Mouse (Mus musculus): ENCODE results near the gene Nmt1. TPM values are rescaled to one million over a fixed set of nuclear protein-coding genes. Genes with fewer than 3 reads are reported as not detected.

Nmt1 gene
- polyA plus RNA-seq, 1 experiment from 2014 or later = 56.8 TPM

DNA sequence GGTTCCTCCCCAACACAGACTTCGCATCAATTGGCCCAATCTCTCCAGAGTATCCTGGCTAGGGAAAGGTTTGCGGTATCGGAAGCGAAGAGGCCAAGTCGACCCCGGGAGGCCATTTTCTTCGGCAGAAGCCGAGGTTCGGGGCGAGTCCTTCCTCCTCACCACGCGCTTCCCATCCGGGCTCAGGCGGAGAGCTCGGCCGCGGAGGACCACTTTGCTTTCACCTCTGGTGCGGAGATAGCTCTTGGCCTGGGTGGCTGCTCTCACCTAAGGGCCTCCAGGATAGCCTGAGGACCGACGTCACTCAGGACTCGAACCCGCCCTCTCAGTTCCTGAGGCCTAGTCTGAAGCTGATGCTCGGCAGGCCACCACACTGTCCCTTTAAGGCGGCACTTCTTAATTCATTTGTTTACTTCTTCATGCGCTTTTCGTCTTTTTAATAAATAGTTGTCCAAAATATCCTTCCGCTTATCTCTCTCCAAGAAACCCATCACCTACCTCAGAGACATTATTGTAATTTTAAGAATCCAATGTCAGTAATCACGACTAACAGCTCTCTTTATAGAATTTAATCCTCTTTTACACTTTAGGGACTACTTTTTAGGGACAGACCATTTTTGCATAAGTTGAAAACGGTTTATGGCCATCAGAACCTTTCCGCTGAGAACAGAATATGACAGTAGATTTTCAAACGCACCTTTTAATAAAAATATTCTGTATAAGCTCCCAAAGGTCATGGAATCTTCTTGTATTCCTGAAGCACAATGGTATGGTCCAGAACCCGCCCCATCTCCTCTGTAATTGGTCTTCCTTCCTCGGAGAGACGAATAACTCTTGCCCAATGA, 87.4 kb downstream of the Nmt1 start:
- peaks cover 37% of the 10 kb centered on the region for H3K4me1 ChIP-seq
- H3K27me3 ChIP-seq = no peaks in the 10 kb centered on the region
- H3K4me3 ChIP-seq = peak overlapping the region; percentile 69
- ATAC-seq (ENCODE audit: borderline replicate concordance, extremely low read depth, low FRiP score, low TSS enrichment) = peak; percentile 75
- H3K9ac ChIP-seq = peak overlapping the region; percentile 82
- no peaks in the 10 kb centered on the region for H3K9me3 ChIP-seq
- H3K36me3 ChIP-seq = no peaks in the 10 kb centered on the region
- peak overlapping the region; percentile 65 for H3K4me2 ChIP-seq
- H3K27ac ChIP-seq = peak overlapping the region; percentile 97
- 1% methylated on average over 34 of the region's 34 CpGs for WGBS

DNA sequence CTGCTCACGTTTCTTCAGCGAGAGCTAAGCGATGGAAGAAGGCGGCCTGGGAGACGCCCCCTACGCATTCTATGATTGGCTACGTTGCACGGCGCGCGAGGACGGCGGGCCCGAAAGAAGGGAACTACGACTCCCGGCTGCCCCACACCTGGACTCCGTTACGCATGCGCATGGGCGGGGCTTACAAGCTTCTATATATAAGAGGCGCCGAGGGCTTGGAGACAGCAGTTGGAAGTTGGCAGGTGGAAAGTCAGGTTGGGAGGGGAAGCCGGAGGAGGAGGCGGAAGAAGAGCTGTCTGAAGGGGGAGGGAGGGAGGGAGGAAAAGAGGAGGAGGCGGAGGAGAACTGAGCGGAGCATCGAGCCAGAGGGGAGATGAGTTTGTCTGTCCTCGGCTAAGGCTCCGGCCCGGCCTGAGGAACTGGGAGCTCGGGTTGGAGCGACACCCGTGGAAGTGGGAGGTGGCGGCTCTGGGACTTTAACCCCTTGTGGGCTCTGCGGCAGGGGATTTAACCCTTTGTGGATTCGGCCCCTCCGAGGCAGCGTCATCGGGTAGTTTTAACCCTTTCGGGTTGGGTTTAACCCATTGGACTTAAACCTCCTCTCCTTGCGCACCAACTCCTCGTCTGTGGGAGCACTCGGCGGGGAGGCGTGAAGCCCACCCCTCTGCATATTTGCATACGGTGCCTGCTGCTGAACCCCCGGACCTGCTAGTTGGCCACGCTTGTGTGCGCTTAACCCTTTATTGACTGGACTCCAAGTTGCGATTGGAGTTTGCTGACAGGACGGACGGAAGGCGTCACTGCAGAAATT, 88.2 kb downstream of the Nmt1 start, which contains the start of gene Hexim1:
Gene Hexim1, plus strand, starts transcription at position 224 of the 811 bp plus-strand sequence.
- peak; percentile 94 for ATAC-seq (ENCODE audit: borderline replicate concordance, extremely low read depth, low FRiP score, low TSS enrichment)
- Histone ChIP-seq H3K4me2 (peak within 1 kb of the TSS; percentile 84), H3K9me3 (no peaks in the 10 kb centered on the region), H3K27ac (peak within 1 kb of the TSS; percentile 97), H3K4me1 (peaks cover 40% of the 10 kb centered on the region), H3K9ac (peak within 1 kb of the TSS; percentile 82), H3K36me3 (no peaks in the 10 kb centered on the region), H3K27me3 (no peaks in the 10 kb centered on the region), H3K4me3 (peak within 1 kb of the TSS; percentile 69)
- WGBS = 0% methylated on average over 53 of the region's 53 CpGs

DNA sequence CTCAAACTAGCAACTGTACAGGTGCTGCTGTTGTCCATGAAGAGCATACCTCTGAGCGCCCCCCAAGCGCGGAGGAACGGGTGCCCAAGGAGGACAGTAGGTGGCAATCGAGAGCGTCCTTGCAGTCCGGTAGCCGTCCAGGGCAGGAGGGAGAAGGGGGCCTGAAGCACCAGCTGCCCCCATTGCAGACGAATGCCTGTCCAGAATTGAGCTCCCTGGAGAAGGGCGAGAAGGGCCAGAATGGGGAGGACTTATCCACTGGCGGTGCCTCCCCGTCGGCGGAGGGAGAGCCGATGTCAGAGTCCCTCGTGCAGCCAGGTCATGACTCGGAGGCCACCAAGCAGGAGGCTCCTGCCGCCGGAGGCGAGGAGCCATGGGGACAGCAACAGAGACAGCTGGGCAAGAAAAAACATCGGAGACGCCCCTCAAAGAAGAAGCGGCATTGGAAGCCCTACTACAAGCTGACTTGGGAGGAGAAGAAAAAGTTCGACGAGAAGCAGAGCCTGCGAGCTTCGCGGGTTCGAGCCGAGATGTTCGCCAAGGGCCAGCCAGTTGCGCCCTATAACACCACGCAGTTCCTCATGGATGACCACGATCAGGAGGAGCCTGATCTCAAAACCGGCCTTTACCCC, 89.1 kb downstream of the Nmt1 start:
- Histone ChIP-seq H3K4me1 (peaks cover 31% of the 10 kb centered on the region), H3K9ac (peak overlapping the region; percentile 67), H3K4me2 (peak overlapping the region; percentile 84), H3K27ac (peak overlapping the region; percentile 84), H3K4me3 (peak overlapping the region; percentile 69), H3K9me3 (no peaks in the 10 kb centered on the region), H3K27me3 (no peaks in the 10 kb centered on the region), H3K36me3 (no peaks in the 10 kb centered on the region)
- under 1% methylated on average over 35 of the region's 35 CpGs for WGBS
- peak; percentile 29; the same call in 1 of the 2 replicates for ATAC-seq (ENCODE audit: borderline replicate concordance, extremely low read depth, low FRiP score, low TSS enrichment)

DNA sequence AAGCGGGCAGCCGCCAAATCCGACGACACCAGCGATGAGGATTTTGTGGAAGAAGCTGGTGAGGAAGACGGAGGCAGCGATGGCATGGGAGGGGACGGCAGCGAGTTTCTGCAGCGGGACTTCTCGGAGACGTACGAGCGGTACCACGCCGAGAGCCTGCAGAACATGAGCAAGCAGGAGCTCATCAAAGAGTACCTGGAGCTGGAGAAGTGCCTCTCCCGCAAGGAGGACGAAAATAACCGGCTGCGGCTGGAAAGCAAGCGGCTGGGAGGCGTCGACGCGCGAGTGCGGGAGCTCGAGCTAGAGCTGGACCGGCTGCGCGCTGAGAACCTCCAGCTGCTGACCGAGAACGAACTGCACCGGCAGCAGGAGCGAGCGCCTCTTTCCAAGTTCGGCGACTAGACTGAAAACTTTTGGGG, 89.6 kb downstream of the Nmt1 start:
- peaks cover 26% of the 10 kb centered on the region for H3K4me1 ChIP-seq
- H3K4me2 ChIP-seq = peak overlapping the region; percentile 84
- peak overlapping the region; percentile 69 for H3K4me3 ChIP-seq
- no peaks in the 10 kb centered on the region for H3K27me3 ChIP-seq
- no peaks in the 10 kb centered on the region for H3K36me3 ChIP-seq
- peak overlapping the region; percentile 84 for H3K27ac ChIP-seq
- ATAC-seq (ENCODE audit: borderline replicate concordance, extremely low read depth, low FRiP score, low TSS enrichment) = no peak
- no peaks in the 10 kb centered on the region for H3K9me3 ChIP-seq
- under 1% methylated on average over 38 of the region's 38 CpGs for WGBS
- peak overlapping the region; percentile 67 for H3K9ac ChIP-seq

Small RNAs within 50 kb of the gene (microRNA-seq; reads per million reads assigned to microRNA genes)
- gene Mir6931 = not detected

Other genes starting within 250 kb of the Nmt1 start
- 71.5 and 76.5 TPM in 2 replicates for gene Gjc1, start 208.5 kb upstream of the Nmt1 start, polyA plus RNA-seq (2015; fragmentation: Nextera tagmentation; extraction: Ambion mirVana)
- 24.1 and 30.0 TPM in 2 replicates for gene Higd1b, start 192.3 kb upstream of the Nmt1 start, polyA plus RNA-seq (2015; fragmentation: Nextera tagmentation; extraction: Ambion mirVana)
- 207 and 208 TPM in 2 replicates for gene Eftud2, start 147.2 kb upstream of the Nmt1 start, polyA plus RNA-seq (2015; fragmentation: Nextera tagmentation; extraction: Ambion mirVana)
- gene Ccdc103, start 147.0 kb upstream of the Nmt1 start, polyA plus RNA-seq (2015; fragmentation: Nextera tagmentation; extraction: Ambion mirVana) = 2.7 and 3.2 TPM in 2 replicates
- not detected in 2 replicates for gene Fam187a, start 143.0 kb upstream of the Nmt1 start, polyA plus RNA-seq (2015; fragmentation: Nextera tagmentation; extraction: Ambion mirVana)
- 0.25 and 0.37 TPM in 2 replicates for gene Gfap, start 127.3 kb upstream of the Nmt1 start, polyA plus RNA-seq (2015; fragmentation: Nextera tagmentation; extraction: Ambion mirVana)
- gene Kif18b, start 103.1 kb upstream of the Nmt1 start, polyA plus RNA-seq (2015; fragmentation: Nextera tagmentation; extraction: Ambion mirVana) = 13.8 and 15.2 TPM in 2 replicates
- gene C1ql1, start 81.5 kb upstream of the Nmt1 start, polyA plus RNA-seq (2015; fragmentation: Nextera tagmentation; extraction: Ambion mirVana) = 1.4 and 1.8 TPM in 2 replicates
- 147 and 150 TPM in 2 replicates for gene Dcakd, start 143 bp downstream of the Nmt1 start, polyA plus RNA-seq (2015; fragmentation: Nextera tagmentation; extraction: Ambion mirVana)
- 2.5 and 3.6 TPM in 2 replicates for gene Plcd3, start 73.5 kb downstream of the Nmt1 start, polyA plus RNA-seq (2015; fragmentation: Nextera tagmentation; extraction: Ambion mirVana)
- gene Acbd4, start 73.5 kb downstream of the Nmt1 start, polyA plus RNA-seq (2015; fragmentation: Nextera tagmentation; extraction: Ambion mirVana) = 15.7 and 18.3 TPM in 2 replicates
- 4.4 and 4.5 TPM in 2 replicates for gene Hexim1, start 88.0 kb downstream of the Nmt1 start, polyA plus RNA-seq (2015; fragmentation: Nextera tagmentation; extraction: Ambion mirVana)
- 8.3 and 9.6 TPM in 2 replicates for gene Hexim2, start 104.2 kb downstream of the Nmt1 start, polyA plus RNA-seq (2015; fragmentation: Nextera tagmentation; extraction: Ambion mirVana)
- gene Fmnl1, start 142.9 kb downstream of the Nmt1 start, polyA plus RNA-seq (2015; fragmentation: Nextera tagmentation; extraction: Ambion mirVana) = 2.7 and 3.7 TPM in 2 replicates
- gene 1700023F06Rik, start 180.4 kb downstream of the Nmt1 start, polyA plus RNA-seq (2015; fragmentation: Nextera tagmentation; extraction: Ambion mirVana) = 0.87 and 1.1 TPM in 2 replicates
- gene Spata32, start 190.2 kb downstream of the Nmt1 start, polyA plus RNA-seq (2015; fragmentation: Nextera tagmentation; extraction: Ambion mirVana) = not detected in 2 replicates
- 2.8 and 3.5 TPM in 2 replicates for gene Map3k14, start 239.3 kb downstream of the Nmt1 start, polyA plus RNA-seq (2015; fragmentation: Nextera tagmentation; extraction: Ambion mirVana)

All from lung, embryonic 15.5 days (tissue).